Mouse (Mus musculus) mouse embryonic stem cell (cell line): ENCODE data around the gene Hibadh.

Source experiments
- in situ Hi-C, 2 experiments: fragments of 300-500 bp; cut with MboI; formaldehyde crosslinking; loops; 1 replicate in 1 of 2; 3 replicates in 1 of 2; pipeline ENCODE4 v1.14.3; 2019 to 2020; ENCODE audit warnings: low sequenced_read_pairs in 2 of 2, low pct_unique_long_range_greater_than_20kb in 1 of 2, mixed read lengths in 1 of 2; ENCODE audit not compliant: unreplicated experiment in 1 of 2

The Hibadh gene

DNA sequence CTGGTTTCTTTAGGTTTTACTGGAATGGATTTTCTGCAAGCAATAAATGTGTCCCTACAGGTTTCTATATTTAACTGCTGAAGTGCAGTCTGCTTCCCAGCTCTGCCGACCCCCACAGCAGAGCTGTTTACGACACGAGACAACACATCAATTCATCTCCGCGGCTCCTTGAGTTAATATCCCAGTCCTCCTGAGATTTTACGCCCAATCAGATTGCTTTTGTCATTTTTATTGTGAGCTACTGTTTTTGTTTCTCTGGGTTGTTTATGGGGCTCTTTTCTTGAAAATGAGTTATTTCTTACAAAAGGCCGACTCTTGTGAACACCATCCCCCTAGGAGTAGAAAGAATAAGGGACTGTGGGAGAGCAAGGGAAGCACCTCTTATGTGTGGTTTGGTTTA, 2.0 kb upstream of the Hibadh start:
- in situ Hi-C loops, result no loop called here

DNA sequence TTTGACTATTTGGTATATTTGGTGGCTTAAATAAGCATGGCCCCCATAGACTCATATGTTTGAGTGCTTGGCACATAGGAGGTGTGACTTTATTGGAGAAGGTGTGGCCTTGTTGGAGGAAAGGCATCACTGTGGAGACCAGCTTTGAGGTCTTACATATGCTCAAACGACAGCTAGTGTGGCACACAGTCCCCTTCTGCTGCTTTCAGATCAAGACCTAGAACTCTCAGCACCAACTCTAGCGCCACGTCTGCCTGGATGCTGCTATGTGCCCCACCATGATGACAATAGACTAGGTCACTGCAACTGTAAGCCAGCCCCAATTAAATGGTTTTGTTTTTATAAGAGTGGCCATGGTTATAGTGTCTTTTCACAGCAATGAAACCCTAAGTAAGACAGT, 887 bp upstream of the Hibadh start:
- in situ Hi-C loops, result no loop called here

DNA sequence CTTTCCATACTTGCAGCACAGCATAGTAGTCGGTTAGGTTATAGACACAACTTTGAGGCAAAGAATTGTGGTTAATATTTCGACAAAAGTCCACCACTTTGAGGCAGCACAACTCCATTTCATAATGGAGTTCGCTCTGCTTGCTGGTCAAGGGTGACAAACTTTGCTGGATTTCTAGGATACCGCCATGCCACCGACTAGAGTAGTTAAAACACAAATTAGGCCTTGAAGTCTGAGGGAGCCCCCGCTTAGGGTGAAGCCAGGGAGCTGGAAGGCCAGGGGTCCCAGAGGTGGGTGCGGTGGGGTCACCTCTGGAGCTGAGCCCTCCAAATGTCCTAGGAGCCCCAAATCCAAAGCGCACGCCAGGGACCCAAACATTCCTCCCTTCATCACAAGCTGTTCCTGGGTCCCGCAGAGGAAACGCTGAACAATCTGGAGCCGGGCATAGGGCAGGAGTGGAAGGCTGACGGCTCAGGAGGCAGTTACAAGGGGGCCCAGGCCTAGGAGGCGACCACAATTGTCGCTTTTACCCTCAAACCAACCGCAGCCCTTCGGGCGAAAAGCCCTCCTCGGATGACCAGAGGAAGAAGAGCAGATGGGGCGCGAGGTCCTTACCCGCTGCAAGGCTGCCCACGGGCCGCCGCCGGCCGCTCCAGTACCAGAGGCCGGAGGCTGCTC, 504 bp downstream of the Hibadh start:
- in situ Hi-C loops, result no loop called here

DNA sequence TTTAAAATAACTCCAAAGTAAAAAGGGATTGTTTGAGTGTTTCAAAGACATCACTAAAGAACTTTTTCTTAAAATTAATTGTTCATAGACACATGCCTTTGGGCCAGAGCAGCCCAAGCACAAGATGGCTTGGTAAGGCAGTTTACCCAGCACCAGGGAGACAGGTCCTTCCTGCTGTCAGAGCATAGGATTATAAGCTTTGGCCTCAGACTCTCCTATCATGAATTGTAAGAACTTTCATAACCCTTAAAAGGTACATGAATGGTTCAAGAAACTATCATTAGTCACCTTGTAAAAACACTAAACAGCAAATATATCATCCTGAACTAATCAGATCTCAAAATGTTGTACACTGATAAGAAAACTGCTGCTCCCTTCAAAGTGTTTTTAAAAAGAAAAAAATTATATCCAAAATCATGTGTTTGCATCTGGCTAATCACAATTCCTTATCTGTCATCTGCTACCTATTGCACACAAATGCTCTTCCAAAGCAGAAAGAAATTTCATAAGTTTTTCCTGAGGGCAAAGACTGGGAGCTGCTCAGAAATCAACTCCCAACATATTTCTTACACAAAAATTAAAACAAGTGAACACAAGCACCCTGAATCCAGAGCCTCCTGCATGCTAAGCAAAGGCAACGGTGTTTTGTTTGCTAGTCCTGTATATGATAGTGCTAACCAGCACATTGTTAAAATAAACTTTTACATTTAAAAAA, 1.6 kb downstream of the Hibadh start:
- in situ Hi-C loops, result no loop called here

DNA sequence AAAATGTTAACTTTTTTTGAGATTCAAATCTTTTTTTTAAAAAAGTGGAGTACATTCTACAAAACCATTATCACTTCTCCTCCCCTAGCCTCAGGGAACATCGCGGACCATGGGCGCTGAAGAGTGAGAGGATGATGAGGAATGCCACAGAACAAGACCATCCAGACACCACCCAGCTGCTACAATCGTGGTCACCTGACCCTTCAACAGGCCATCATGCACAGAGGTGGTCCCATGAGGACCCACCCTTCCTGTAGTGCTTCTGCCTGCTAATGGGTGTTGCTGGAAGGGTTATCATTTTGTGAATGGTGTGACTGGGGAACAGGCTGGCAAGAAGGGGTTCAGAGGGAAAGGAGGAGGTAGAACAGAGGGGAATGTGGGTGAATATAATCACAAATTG, 2.9 kb downstream of the Hibadh start:
- in situ Hi-C loops, result no loop called here

- in situ Hi-C loops, result no loop called here
Measured at GRCm38 (mm10) chr6:52635395-52635794, 4.8 kb downstream of the Hibadh start.

- in situ Hi-C loops, result no loop called here
Measured at GRCm38 (mm10) chr6:52630625-52631024, 9.6 kb downstream of the Hibadh start.

- in situ Hi-C loops, result no loop called here
Measured at GRCm38 (mm10) chr6:52629180-52629579, 11.0 kb downstream of the Hibadh start.

DNA sequence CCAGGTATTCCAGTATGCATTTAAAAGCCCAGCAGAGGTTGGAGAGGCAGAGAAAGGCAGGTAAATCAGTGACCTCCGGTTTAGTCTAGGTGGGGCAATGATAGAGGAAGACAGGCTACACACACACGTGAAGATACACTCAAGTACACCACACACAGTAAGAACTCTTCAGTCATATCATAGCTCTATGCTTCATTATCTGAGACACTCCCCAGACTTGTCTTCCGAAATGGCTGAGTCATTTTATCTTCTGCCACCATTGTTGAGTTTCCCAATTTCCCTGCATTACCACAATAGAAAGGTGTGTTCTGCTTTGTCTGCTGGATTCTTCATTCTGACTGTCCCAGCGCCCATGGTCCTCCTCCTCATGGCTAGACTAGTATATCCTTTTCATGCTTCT, 13.5 kb downstream of the Hibadh start:
- in situ Hi-C loops, result no loop called here

- in situ Hi-C loops, result no loop called here
Measured at GRCm38 (mm10) chr6:52623741-52624140, 16.4 kb downstream of the Hibadh start.

DNA sequence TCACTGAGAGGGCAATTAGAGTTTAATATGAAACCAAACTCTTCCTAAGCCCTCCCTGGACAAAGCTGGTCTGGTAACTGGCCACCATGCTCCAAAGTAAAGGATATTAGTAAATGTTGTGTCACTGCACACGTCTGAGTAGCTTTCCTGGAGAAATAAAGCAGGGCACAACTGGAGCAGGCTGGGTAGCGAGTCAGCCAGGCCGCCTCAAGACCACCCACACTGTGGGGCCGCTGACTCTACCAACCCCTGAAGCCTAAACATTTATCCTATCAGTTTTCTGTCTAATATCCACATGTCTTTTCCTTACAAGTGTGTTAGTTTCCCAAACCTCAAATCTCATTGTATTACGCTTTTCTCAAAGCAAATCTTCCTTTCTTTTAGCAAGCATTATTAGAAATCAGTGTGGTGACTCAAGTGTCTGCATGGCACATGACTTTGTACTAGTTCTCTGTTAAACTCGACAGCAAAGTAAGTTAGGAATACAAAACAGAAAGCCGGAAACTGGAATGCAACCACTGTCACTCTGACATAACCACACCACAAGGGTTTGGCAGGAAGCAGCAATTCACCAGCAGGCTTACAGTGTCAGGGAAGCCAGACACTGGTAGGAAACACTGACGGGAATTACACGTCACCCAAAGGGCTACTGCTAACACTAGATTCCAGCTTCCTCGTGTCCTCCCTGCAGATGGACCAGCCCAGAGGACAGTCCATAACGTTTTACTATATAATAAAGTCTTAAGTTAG, 18.3 kb downstream of the Hibadh start:
- in situ Hi-C loops, result no loop called here

GRCm38 (mm10) chr6:52620090-52620489, 20.1 kb downstream of the Hibadh start:
- in situ Hi-C loops, result no loop called here

DNA sequence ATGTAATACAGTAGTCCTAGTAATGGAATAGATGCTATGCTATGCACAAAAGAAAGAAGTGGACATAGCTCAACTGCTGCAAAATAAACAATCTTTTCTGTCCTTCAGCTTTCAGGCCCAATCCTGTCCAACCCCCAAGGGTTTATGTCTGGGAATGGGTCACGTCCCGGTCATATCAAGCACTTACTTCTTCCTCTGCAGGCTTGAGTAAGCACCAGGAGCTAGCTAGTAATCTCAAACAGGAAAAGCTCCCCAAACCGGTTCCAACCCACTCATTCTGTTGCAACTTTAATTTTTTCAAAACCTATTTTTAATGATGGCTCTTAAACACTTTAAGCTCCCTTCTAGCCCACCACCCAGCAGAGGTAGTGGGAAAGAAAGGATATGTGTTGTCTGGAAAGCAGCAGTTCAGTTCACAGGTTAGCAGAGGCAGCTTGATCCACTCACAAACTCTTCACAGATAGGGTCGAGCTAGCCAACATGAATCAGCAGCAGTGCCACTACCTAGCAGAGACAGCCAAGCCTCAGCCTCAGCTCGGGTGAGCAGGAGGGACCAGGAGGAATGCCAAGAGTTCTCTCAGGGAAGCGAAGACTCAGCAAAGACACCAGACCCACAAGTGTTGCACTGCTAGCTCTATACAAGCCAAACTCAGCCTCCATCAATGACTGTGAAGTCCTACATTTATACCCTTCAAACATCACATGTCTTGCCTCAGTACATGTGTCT, 30.4 kb downstream of the Hibadh start:
- in situ Hi-C loops, result no loop called here

DNA sequence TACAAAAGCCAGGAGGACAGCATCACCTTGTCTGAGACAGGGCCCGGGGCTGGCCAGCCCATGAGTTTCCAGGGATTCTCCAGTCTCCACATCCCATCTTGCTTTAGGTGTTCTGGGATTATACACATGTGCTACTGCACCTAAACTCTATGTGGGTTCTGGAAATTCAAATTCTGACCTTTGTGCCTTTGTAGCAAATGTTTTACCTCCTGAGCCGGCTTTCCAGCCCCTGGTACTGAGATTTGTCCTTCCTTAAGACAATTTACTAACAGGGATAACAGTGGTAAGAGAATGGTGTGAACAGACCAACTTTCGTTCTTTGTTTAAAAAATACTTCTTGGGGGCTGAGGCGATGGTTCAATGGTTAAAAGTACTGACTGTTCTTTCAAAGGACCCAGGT, 32.1 kb downstream of the Hibadh start:
- in situ Hi-C loops, result no loop called here

DNA sequence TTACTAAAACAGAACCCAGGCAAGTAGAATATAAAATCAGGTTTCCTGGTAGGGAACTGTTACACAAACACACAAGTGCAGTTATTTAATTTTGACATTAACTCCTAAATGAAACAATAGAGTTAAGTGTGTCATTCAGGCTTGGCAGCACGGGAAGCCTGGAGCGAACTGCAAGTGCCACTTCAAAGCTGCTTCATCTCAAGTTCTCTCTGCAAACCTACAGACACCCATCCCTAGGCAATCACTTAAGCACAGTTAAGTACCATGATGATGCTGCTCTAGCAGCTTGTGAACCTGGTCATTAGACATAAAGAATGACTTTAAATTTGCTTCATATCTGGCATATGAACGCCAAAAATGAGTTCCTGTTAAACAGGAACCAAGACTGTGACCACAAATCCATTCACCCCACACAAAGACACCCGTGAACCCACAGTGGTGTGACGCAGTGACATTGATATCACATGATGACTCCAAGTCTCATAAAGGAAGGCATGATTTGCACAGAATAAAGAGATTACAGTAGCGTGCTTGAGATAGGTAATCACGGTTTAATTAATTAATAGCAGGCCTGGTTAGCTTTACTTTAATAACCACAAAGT, 33.3 kb downstream of the Hibadh start:
- in situ Hi-C loops, result no loop called here

DNA sequence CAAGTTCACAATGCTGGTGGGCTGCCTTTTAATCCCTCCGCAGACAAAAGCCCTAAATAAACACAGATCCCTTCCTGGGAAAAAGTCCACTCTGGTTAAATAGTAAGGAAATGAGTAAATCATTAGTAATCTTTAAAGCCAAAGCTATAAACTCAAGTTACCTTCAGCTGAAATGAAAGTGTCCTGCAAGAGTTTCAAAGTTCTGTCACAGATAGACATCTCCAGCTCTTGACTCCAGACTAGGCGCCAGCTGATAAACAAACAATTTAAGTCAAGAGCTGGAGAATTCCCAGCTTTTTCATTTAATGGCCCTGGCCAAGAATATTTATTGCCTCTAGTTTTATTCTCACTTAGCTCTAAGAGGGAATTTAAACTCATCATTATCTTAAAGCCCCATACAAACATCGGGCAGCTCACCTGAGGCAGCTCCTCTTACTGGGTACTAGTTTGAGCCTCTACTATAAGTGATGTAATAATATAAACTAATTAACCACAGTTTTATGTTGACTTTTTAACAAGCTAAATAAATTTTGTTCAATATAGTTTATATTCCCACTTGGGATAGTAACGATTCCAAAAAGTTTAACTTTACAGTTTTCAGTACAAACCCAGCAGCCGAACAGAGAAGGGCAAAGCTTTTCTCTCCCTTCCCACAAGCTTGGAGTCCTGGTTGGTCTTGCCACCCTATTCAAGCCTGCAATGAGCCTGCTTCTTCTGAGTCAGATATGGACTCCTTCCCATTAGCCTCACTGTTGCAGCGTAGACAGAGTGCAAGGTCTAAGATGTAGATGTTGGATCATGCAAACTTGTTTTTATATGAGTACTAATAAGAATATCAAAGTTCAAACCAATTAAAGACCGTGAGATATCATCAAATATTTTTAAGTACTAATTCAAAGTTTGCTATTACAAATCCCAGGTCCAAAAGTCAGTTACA, 38.2 kb downstream of the Hibadh start:
- in situ Hi-C loops, result no loop called here

DNA sequence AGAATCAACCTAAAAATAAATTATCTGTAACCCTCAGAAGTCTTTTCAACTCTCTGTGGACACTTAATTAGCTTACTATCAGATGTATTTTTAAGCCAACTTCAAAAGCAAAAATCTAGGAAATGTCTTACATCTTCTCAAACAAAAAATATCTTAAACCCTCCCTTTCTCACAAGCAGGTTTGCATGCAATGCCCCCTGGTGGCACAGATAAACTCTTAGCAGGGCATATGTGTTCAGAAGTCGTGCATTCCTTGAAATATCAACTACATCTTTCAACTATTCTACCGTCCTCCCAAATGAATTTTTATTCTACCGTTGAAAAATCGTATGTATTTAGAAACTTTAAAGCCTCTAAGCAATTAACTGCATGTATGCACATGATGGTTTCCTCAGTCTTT, 39.1 kb downstream of the Hibadh start:
- in situ Hi-C loops, result no loop called here

- in situ Hi-C loops, result no loop called here
Measured at GRCm38 (mm10) chr6:52594752-52595151, 45.4 kb downstream of the Hibadh start.
